ENCODE assay signal across 10 mouse cellular contexts in genomic region chr8:82967879-82968678, GRCm38 (mm10).
DNase-seq lines count a peak whose midpoint lies in the region; ATAC-seq and TF ChIP-seq lines count a peak whose summit lies in the region.
"Had no signal": no experiment of that assay in that cellular context is flagged by ENCODE, and none has a peak within 500 bp of the region (broad histone marks: within the 10 kb centered on the region; RNA-seq: fewer than 3 reads in every experiment).

No protein-coding gene starts in this region.

- no peak overlapping the region for H3K4me3 ChIP-seq in forebrain, embryonic 16.5 days (replicated peaks; ENCODE audit: low read length)
- no peak overlapping the region for H3K4me3 ChIP-seq in forebrain, embryonic 10.5 days
- no peak overlapping the region for H3K4me3 ChIP-seq in lung, embryonic 14.5 days (ENCODE audit: low read depth, low read length)
- H3K4me3 ChIP-seq in lung, adult 2 months (replicated peaks; ENCODE audit: extremely low read depth, low read depth, low read length) = no peak overlapping the region
- H3K4me3 ChIP-seq: liver, embryonic 13.5 days had no signal

- no peaks in the 10 kb centered on the region for H3K36me3 ChIP-seq in forebrain, embryonic 16.5 days (ENCODE audit: control insufficient read depth, insufficient read depth)
- no peaks in the 10 kb centered on the region for H3K36me3 ChIP-seq in forebrain, embryonic 10.5 days (replicated peaks)
- no peaks in the 10 kb centered on the region for H3K36me3 ChIP-seq in lung, embryonic 14.5 days (ENCODE audit: insufficient read depth)
- H3K36me3 ChIP-seq: liver, embryonic 13.5 days had no signal

- DNase-seq in forebrain, embryonic 10.5 days (ENCODE audit: extremely low spot score, low spot score) = no peak
- peak; percentile 60 for DNase-seq in lung, embryonic 14.5 days
- DNase-seq in lung, adult 2 months = no peak
- peak; percentile 16 to 43 for DNase-seq in heart, postnatal 14 days
- peak; percentile 49 for DNase-seq in retina, postnatal 1 day
- no peak for DNase-seq in thymus, postnatal 25 days
- DNase-seq in spleen, postnatal 10 days (ENCODE audit: low spot score in 2 of 2) = no peak
- DNase-seq: liver, embryonic 13.5 days had no signal

- no peaks in the 10 kb centered on the region for H3K27me3 ChIP-seq in forebrain, embryonic 16.5 days (replicated peaks; ENCODE audit: control insufficient read depth, insufficient read depth, low read length)
- H3K27me3 ChIP-seq in forebrain, embryonic 10.5 days (ENCODE audit: poor library complexity, severe bottlenecking) = no peaks in the 10 kb centered on the region
- H3K27me3 ChIP-seq in lung, embryonic 14.5 days (ENCODE audit: insufficient read depth, low read length) = no peaks in the 10 kb centered on the region
- H3K27me3 ChIP-seq: liver, embryonic 13.5 days had no signal

- TF ChIP-seq CTCF in lung, embryonic 14.5 days (IDR thresholded peaks at IDR 0.05; ENCODE audit: low read depth) = no peak
- TF ChIP-seq CTCF in lung, adult 2 months (IDR thresholded peaks at IDR 0.05; ENCODE audit: insufficient read depth, low read length) = no peak

- TF ChIP-seq POLR2A in lung, adult 2 months (IDR thresholded peaks at IDR 0.05; ENCODE audit: borderline replicate concordance, extremely low read depth, low read depth, low read length) = no peak

- no peak overlapping the region for H3K4me2 ChIP-seq in forebrain, embryonic 16.5 days (ENCODE audit: low read length)
- H3K4me2 ChIP-seq in lung, embryonic 14.5 days = no peak overlapping the region
- H3K4me2 ChIP-seq: liver, embryonic 13.5 days had no signal

- intact Hi-C loops in heart, postnatal 14 days (cut with DNase I) = no loop called here

- H3K27ac ChIP-seq in forebrain, embryonic 16.5 days (ENCODE audit: low read length) = no peak overlapping the region
- H3K27ac ChIP-seq in forebrain, embryonic 10.5 days = no peak overlapping the region
- H3K27ac ChIP-seq in lung, embryonic 14.5 days (ENCODE audit: low read depth) = peak overlapping the region; percentile 42
- H3K27ac ChIP-seq: liver, embryonic 13.5 days had no signal

- H3K9ac ChIP-seq in forebrain, embryonic 16.5 days (replicated peaks; ENCODE audit: low read depth, low read length) = no peak overlapping the region
- no peak overlapping the region for H3K9ac ChIP-seq in lung, embryonic 14.5 days
- H3K9ac ChIP-seq: liver, embryonic 13.5 days had no signal

- ATAC-seq in forebrain, embryonic 16.5 days = peak; percentile 70
- ATAC-seq in lung, embryonic 14.5 days (ENCODE audit: insufficient read depth) = peak; percentile 43; the same call in 1 of the 2 replicates
- ATAC-seq: CD4-positive, CD25-positive, alpha-beta regulatory T cell, adult 4 months had no signal

- no peaks in the 10 kb centered on the region for H3K9me3 ChIP-seq in forebrain, embryonic 16.5 days (ENCODE audit: control insufficient read depth, low read length)
- H3K9me3 ChIP-seq in forebrain, embryonic 10.5 days = no peaks in the 10 kb centered on the region
- no peaks in the 10 kb centered on the region for H3K9me3 ChIP-seq in lung, embryonic 14.5 days (ENCODE audit: low read depth, low read length)
- H3K9me3 ChIP-seq: liver, embryonic 13.5 days had no signal

- H3K4me1 ChIP-seq in forebrain, embryonic 16.5 days (replicated peaks; ENCODE audit: control insufficient read depth, insufficient read depth, low read length) = peaks cover 8% of the 10 kb centered on the region
- peaks cover 27% of the 10 kb centered on the region for H3K4me1 ChIP-seq in forebrain, embryonic 10.5 days
- H3K4me1 ChIP-seq in lung, embryonic 14.5 days (ENCODE audit: insufficient read depth) = peaks cover 12% of the 10 kb centered on the region
- no peaks in the 10 kb centered on the region for H3K4me1 ChIP-seq in lung, adult 2 months (ENCODE audit: control insufficient read depth, insufficient read depth, low read length)
- H3K4me1 ChIP-seq: liver, embryonic 13.5 days had no signal

- 67% methylated on average over 8 of the region's 8 CpGs for WGBS in forebrain, embryonic 16.5 days
- WGBS in forebrain, embryonic 10.5 days = 82% methylated on average over 8 of the region's 8 CpGs
- WGBS in lung, embryonic 14.5 days = 54% methylated on average over 8 of the region's 8 CpGs
- 57% methylated on average over 8 of the region's 8 CpGs for WGBS in lung, adult 2 months

Comparison
In these comparisons a context has a peak if more than half of its experiments do, and no peak if none do; other contexts are left out.
1. DNase-seq: peak in lung, embryonic 14.5 days (single experiment), heart, postnatal 14 days (2 of 2) and retina, postnatal 1 day (single experiment); none in forebrain, embryonic 10.5 days (single experiment), lung, adult 2 months (single experiment), thymus, postnatal 25 days (single experiment) and spleen, postnatal 10 days (0 of 2).